Mouse (Mus musculus) hematopoietic stem cell, adult 5-6 weeks (primary cell): Measurements from ENCODE around the gene Sbds. TPM values are rescaled to one million over a fixed set of nuclear protein-coding genes. Genes with fewer than 3 reads are reported as not detected.

Source experiments
- ATAC-seq, 2 experiments: fragments of 125-278 bp in 1 of 2; replicated peaks in 1 of 2; 2 replicates each; pipeline ENCODE4 v1.8.0; 2016 to 2017; ENCODE audit warnings: inconsistent platforms in 2 of 2, mild to moderate bottlenecking in 2 of 2, moderate number of reproducible peaks in 2 of 2, low read depth in 1 of 2, moderate TSS enrichment in 1 of 2; ENCODE audit not compliant: low FRiP score in 2 of 2, poor library complexity in 2 of 2, severe bottlenecking in 2 of 2, insufficient read depth in 1 of 2, low TSS enrichment in 1 of 2
- total RNA-seq: library from RNA; stranded (forward); fragments of 172-1452, 232-1000 nt; gene quantifications from 2 replicates; pipeline ENCODE4 v1.2.3, GENCODE M21; 2017

Sbds gene
- 86.6 and 133 TPM in 2 replicates for total RNA-seq

- ATAC-seq, result peak; percentile 79 to 83
These were observed at the start of gene Sbds, which contains the start of gene Tyw1 for GRCm38 (mm10) chr5:130255017-130255720. Sbds (minus strand) TSS chr5:130255530. Tyw1 (plus strand) TSS chr5:130255619.

DNA sequence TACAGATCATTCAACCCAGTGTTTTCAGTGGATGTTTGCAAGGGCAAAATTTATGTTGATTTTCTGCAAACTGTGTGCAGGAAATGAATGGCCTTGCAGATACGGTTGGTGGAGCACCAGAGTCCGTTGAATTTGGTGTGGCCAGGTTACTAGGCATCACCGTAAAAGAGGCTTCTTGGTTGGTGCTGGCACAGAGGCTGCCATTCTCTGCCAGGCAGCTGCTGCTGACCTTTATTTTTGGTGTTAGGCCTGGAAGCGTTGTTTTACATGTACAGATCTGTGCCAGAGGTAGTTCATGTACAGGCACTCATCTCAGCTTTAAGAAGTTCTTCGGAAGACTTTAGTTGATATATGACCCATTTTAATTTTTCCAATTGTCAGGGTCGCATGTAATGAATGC is 48.3 kb upstream of the Sbds start:
- no peak for ATAC-seq

GRCm38 (mm10) chr5:130299526-130299925 is 44.2 kb upstream of the Sbds start:
- ATAC-seq, result no peak

DNA sequence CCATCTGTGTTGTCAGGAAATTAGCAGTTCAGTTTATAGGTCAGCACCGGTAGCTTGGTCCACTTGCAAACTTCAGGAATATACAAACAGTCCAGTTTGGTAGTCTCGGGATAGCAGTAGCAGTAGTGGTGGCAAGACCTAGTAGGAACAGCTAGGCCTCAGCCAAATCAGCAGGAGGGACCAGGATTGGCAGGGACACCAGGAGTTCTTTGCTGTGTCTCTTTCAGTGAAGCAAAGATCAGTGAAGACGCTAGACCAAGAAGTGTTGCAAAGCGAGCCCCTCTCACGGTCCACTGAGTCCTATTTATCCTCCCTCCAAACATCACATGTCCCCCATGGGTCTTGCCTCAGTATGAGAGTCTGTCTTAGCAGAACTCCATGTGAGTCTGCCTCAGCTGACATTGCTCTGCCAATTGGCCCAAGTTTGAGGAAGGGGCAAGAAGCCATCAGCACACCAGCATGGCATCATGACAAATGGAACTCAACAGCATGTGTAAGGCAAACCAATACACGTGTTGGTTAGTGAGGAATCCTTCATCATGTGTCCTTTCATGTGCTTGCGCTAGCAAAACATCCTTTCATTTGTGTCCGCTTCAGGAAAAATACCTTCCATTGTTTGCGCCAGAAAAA is 43.6 kb upstream of the Sbds start:
- ATAC-seq, result no peak

DNA sequence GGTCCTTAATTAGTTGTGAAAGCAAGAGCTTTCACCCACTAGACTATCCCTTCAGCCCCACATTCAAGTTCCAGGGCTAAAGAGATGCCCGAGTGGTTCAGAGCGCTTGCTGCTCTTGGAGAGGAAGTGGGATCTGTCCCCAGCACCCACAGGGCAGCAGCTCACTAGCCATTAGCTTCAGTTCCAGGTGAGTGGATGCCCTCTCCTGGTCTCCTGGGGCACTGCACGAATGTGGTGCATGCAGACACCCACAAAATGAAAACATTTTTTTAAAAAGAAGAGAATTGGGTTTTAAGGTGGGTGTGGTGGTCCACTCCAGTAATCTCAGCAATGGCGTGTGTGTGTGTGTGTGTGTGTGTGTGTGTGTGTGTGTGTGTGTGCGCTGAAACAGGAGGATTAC is 40.7 kb upstream of the Sbds start:
- no peak for ATAC-seq

- ATAC-seq, result no peak
These were observed 39.3 kb upstream of the Sbds start for GRCm38 (mm10) chr5:130294598-130294997.

DNA sequence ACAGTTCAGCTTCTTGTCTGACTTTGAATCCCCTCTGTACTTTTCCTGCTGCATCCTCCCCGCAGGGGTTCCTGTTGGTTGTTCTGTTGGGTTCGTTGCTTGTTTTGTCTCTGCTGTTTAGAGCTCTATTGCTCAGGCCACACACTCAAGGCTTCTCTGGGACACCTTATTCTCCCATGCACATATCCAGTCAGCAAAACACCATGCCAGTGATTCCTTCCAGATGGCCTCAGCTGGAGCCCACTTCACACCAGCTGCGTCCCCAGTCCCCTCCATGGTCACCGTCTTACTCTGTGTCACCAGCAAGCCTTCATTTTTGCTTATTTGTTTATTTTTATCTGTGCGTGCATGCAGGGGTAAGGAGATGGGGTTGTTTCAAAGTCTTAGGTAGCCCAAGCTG is 38.6 kb upstream of the Sbds start:
- no peak for ATAC-seq

DNA sequence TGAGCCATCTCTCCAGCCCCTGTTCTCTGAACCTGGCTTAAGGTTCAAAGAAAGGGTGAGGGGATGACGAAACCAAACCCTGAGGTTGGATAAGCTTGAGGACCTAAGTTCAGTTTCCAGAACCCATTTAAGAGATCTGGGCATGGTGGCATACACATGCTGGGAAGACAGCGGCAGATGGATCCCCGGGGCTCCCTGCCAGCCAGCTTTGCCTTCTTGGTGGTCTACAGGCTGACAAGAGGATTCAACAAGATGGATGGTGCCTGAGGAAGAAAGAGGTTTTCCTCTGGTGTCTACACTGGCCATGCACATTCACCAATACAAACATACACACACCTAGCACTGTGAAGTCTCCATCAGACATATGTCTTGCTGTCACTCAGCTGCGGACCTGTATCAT is 37.6 kb upstream of the Sbds start:
- no peak for ATAC-seq

DNA sequence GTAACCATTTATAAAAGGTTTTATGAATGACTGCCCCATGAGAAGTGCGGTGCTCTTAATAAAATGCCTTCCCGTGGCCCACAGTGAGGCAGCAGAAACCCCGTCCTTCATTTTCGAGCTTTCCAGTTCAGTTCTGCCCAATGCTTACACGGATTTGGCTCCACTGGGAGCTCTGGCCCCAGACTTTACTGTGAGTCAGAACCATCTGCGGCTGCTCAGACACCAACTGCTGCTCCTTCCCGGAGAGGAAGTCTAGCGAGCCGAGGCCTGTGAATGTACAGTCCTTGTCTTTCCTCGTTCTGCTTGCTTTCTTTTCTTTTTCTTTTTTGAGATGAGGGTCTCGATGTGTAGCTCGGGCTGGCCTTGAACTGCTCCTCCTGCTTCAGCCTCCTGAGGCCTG is 35.4 kb upstream of the Sbds start:
- no peak for ATAC-seq

- no peak for ATAC-seq
These were observed 34.9 kb upstream of the Sbds start for GRCm38 (mm10) chr5:130290242-130290641.

GRCm38 (mm10) chr5:130288106-130288505 is 32.8 kb upstream of the Sbds start:
- ATAC-seq, result no peak

GRCm38 (mm10) chr5:130283079-130283732 is 27.9 kb upstream of the Sbds start:
- no peak for ATAC-seq

GRCm38 (mm10) chr5:130278011-130278472 is 22.7 kb upstream of the Sbds start:
- peak in 1 of 2 experiments; percentile 15; a peak in 1 of 4 replicates for ATAC-seq

- ATAC-seq, result peak; percentile 38 to 51; a peak in 1 of 4 replicates
These were observed 20.2 kb upstream of the Sbds start for GRCm38 (mm10) chr5:130275509-130275908.

DNA sequence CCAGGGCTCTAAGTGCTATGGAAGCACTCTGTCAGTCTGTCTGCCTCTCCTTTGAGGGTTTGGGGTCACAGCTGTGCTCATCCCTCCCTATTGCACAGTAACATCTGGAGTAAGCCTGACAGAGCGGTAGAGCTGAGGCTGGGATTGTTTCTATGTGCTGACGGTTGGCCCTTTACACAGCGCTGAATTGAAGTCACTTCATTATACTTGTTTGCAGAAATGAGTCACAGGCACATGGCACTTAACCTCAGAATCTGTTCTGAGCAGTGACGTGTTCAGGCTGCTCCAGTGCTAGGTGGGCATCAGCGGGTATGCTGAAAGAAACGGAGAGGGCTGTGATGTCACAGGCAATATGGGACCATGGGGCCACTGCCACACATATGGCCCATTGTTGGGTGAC is 17.7 kb upstream of the Sbds start:
- no peak for ATAC-seq

GRCm38 (mm10) chr5:130272344-130272743 is 17.0 kb upstream of the Sbds start:
- no peak for ATAC-seq

- ATAC-seq, result no peak
These were observed 13.6 kb upstream of the Sbds start for GRCm38 (mm10) chr5:130268976-130269375.

DNA sequence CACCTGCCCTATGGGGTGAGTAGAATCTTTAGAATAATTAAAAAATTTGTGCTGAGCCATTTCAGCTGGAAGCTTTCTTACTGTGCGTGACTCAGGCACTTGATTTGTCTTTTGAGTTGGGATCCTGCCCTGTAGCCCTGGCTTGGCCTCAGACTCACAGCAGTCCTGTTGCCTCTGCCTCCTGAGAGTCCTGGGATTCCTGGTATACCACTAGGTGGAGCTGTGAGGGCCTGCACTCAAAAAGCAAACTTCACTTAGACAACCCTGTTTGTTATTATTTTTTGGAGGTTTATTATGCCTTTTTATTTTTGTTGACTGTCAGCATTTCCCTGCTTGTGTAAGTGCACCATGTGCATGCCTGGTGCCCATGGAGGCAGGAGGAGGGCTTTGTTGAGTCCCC is 12.0 kb upstream of the Sbds start:
- peak in 1 of 2 experiments; percentile 50; a peak in 1 of 4 replicates for ATAC-seq
